Mouse (Mus musculus): ENCODE results near the gene Gm6034.

DNA sequence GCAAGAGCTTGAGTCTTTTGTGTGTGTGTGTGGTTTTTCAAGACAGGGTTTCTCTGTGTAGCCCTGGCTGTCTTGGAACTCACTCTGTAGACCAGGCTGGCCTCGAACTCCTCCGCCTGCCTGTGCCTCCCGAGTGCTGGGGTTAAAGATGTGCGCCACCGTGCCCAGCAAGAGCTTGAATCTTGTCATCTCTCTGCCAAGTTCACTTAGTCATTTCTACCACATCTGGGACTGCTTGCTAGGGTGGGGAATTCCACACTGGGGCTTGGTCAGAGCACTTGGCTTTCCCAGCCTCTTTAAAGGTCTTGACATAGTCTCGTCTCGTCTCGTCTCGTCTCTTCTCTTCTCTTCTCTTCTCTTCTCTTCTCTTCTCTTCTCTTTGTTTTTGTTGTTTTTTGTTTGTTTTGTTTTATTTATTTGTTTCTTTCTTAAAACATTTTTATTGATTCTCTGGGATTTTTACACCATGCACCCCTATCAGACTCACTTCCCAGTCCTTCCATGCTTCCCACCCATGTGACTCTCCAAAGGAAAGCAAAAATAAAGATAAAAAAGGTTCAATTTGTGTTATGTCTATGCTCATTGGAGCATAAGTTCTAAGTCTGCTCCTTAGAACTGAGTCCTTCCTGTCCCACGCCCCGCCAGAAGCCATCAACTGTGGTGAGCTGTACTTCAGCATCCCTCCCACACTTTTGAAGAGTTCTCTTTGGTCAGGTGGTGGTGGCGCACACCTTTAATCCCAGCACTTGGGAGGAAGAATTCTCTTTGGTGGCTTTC lies 41.5 kb upstream of the Gm6034 start:
- no peak for TF ChIP-seq POLR2A (IDR thresholded peaks at IDR 0.05; ENCODE audit: extremely low read depth, insufficient read depth, low read length)
- no peak for TF ChIP-seq CTCF (IDR thresholded peaks at IDR 0.05; ENCODE audit: extremely low read depth, insufficient read depth, low read length)

Measured in cortical plate, adult 2 months (tissue).